Mouse (Mus musculus) midbrain, postnatal 0 days (tissue): ENCODE results near the gene Cldn16. TPM values are rescaled to one million over a fixed set of nuclear protein-coding genes. Genes with fewer than 3 reads are reported as not detected.

Source experiments
- ATAC-seq: fragments of 200-750 bp; cut with Nextera tagmentation; 2 replicates; pipeline ENCODE4 v1.8.0; 2017; ENCODE audit warnings: moderate number of reproducible peaks, mild to moderate bottlenecking, moderate TSS enrichment, moderate library complexity; ENCODE audit not compliant: low FRiP score
- DNase-seq: peaks from one replicate; pipeline ENCODE4 v3.0.0-alpha.2; 2015; ENCODE audit warnings: low spot score
- H3K27ac ChIP-seq: fragments of 300-500 bp; sonication (generic); 2 replicates; pipeline ENCODE4 v1.5.1; 2014; ENCODE audit warnings: low read depth, mild to moderate bottlenecking, low read length, mixed read lengths
- H3K27me3 ChIP-seq: fragments of 300-500 bp; sonication (generic); 2 replicates; pipeline ENCODE4 v1.6.1; 2014; ENCODE audit warnings: low read length, control low read depth, mixed read lengths; ENCODE audit not compliant: insufficient read depth
- H3K36me3 ChIP-seq: fragments of 300-500 bp; sonication (generic); 2 replicates; pipeline ENCODE4 v1.6.1; 2014; ENCODE audit warnings: low read length, control low read depth, mixed read lengths; ENCODE audit not compliant: insufficient read depth
- H3K4me1 ChIP-seq: fragments of 300-500 bp; sonication (generic); 2 replicates; pipeline ENCODE4 v1.6.1; 2014; ENCODE audit warnings: mild to moderate bottlenecking, control low read depth, antibody characterized with exemption, low read length, mixed read lengths; ENCODE audit not compliant: insufficient read depth
- H3K4me2 ChIP-seq: fragments of 300-500 bp; sonication (generic); 2 replicates; pipeline ENCODE4 v1.6.1; 2014; ENCODE audit warnings: low read depth, mild to moderate bottlenecking, low read length, mixed read lengths; ENCODE audit not compliant: poor library complexity, severe bottlenecking
- H3K4me3 ChIP-seq: fragments of 300-500 bp; sonication (generic); 2 replicates; pipeline ENCODE4 v1.5.1; 2014; ENCODE audit warnings: low read depth, mild to moderate bottlenecking, low read length, moderate library complexity
- H3K9ac ChIP-seq: fragments of 300-500 bp; sonication (generic); replicated peaks from 2 replicates; pipeline ENCODE4 v1.6.1; 2014; ENCODE audit warnings: mild to moderate bottlenecking, low read length, moderate library complexity, mixed read lengths; ENCODE audit not compliant: poor library complexity, severe bottlenecking
- H3K9me3 ChIP-seq: fragments of 300-500 bp; sonication (generic); 2 replicates; pipeline ENCODE4 v1.6.1; 2016; ENCODE audit warnings: low read length, control low read depth
- CTCF ChIP-seq: IDR thresholded peaks from 2 replicates; pipeline ENCODE4 v1.5.1; 2016; ENCODE audit warnings: antibody characterized with exemption, mild to moderate bottlenecking
- WGBS: fragments of 180-500 bp; shearing (Covaris S2); extraction: QIAGEN DNeasy Blood & Tissue Kit; methylation state at CpG from one replicate; pipeline ENCODE4 v1.1.7; 2014; 5-methylcytosine and 5-hydroxymethylcytosine counted together
- polyA plus RNA-seq: library from polyadenylated mRNA; unstranded; fragments of >200 nt; fragmentation: Nextera tagmentation; extraction: Ambion mirVana; gene quantifications from 2 replicates; pipeline ENCODE4 v1.2.1, GENCODE M21; 2015
- total RNA-seq: library from RNA; depleted of rRNA; stranded (reverse); fragments of >200 nt; gene quantifications from 2 replicates; pipeline ENCODE4 v1.2.3, GENCODE M21; 2014; rRNA removed

The Cldn16 gene
- total and polyA plus RNA-seq, 2 experiments from 2014 or later: not detected

DNA sequence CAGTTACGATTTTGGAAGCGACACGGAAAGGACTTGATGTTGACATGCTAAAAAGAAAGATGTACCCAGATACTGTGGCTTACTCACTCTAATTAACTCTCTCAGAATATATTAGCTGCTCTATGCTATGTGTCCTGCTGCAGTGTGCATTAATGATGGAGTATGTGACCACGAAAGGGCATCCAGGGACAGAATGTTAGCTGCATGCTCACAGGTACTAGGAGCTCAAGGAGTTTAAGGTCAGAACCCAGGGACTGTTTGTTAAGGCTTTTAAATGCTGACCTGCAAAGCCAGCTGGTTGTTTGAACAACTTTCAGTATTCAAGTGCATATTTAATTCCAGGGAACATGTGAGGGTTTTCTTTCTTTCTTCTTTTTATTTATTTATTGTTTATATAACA, 63.7 kb downstream of the Cldn16 start, which contains the start of gene Tmem207:
Gene Tmem207, minus strand, starts transcription at position 101 of the 400 bp plus-strand sequence.
- no peaks in the 10 kb centered on the region for H3K27me3 ChIP-seq
- no peak for ATAC-seq
- no peak within 1 kb of the TSS for H3K9ac ChIP-seq
- no peak for DNase-seq
- TF ChIP-seq CTCF: no peak
- 80% methylated on average over 4 of the region's 4 CpGs for WGBS
- H3K4me2 ChIP-seq: no peak within 1 kb of the TSS
- no peak within 1 kb of the TSS for H3K27ac ChIP-seq
- no peaks in the 10 kb centered on the region for H3K9me3 ChIP-seq
- H3K4me1 ChIP-seq: no peaks in the 10 kb centered on the region; the same call in 1 of the 2 replicates
- H3K4me3 ChIP-seq: no peak within 1 kb of the TSS
- no peaks in the 10 kb centered on the region for H3K36me3 ChIP-seq

DNA sequence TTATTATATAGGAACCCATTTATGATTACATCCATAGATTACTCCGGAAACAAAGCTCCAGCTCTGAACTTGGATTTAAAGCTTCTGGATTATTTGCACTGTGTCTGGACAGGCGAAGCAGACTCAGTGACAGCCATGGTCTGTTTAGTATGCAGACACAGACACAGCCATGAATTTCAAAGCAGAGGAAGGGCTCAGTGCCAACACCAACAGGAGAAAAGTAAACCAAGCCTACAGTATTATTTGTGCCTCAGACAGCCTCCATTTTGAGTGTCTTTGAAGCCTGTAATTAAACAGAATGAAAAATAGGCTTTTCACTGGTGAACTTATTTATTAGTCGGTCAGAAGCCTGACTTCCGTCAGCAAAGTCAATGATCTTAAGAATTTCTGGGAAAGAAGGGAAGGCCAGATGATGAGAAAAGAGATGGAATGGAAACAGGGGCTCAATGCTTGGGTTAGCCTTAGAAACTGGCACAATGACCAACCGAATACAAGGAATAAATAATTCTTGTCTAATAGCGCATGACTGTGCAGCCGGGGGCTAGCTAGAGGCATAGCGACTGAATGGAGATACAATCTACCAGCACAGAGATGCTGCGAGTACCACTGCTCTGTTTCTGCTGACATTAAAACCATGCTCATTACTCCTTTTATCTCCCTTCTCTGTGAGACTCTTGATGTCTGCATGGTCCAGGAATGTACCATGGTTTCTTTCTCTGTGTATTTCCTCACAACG, 65.2 kb downstream of the Cldn16 start:
- Histone ChIP-seq H3K9me3 (no peaks in the 10 kb centered on the region), H3K27me3 (no peaks in the 10 kb centered on the region), H3K27ac (no peak overlapping the region), H3K4me2 (no peak overlapping the region), H3K4me1 (no peaks in the 10 kb centered on the region; the same call in 1 of the 2 replicates), H3K9ac (no peak overlapping the region), H3K36me3 (no peaks in the 10 kb centered on the region), H3K4me3 (no peak overlapping the region)
- 46% methylated on average over 10 of the region's 10 CpGs for WGBS
- TF ChIP-seq CTCF: no peak
- DNase-seq: peak; percentile 78
- peak; percentile 68 for ATAC-seq

DNA sequence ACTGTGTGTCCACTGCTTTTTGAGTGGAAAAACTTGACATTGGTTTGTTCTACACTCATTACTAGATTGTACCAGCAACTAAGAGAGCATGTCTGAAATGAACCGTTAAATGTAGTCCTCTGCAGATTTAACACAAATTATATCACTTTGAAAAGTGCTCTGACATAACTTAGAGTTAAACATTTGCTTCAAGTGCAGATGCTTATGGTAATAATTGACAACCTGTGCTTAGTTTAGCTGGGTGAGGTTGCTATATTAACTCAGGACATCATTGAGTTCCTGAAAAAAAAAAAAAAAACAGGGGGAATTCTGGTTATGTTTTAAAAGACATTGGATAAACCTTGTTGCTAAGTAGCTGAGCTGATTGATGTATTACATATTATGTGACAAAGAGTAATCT, 67.5 kb downstream of the Cldn16 start:
- Histone ChIP-seq H3K9ac (no peak overlapping the region), H3K9me3 (no peaks in the 10 kb centered on the region), H3K4me1 (no peaks in the 10 kb centered on the region; the same call in 1 of the 2 replicates), H3K27me3 (no peaks in the 10 kb centered on the region), H3K4me2 (no peak overlapping the region), H3K27ac (no peak overlapping the region), H3K36me3 (no peaks in the 10 kb centered on the region), H3K4me3 (no peak overlapping the region)
- ATAC-seq: no peak
- no peak for DNase-seq
- no peak for TF ChIP-seq CTCF
- WGBS: 83% methylated on average over 1 of the region's 1 CpGs

DNA sequence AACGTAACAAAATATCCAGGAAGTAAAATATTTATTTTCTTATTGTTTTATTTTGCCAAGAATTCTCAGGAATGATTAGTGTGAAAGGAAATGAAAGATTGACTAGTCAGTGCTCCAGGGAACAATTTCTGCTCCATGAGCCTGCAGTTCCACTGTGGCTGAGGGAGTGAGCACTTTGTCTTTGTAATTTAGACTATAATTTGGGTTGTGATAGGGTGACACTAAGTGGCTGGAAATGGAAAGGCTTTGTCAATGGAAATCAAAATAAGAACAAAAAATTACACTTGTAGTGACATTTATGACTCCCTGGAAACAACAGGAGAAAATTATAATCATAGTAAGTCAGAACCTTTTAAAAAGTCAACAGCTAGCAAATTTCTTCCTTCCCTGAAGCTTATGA, 69.4 kb downstream of the Cldn16 start:
- Histone ChIP-seq H3K4me2 (no peak overlapping the region), H3K36me3 (no peaks in the 10 kb centered on the region), H3K9ac (no peak overlapping the region), H3K27me3 (no peaks in the 10 kb centered on the region), H3K9me3 (no peaks in the 10 kb centered on the region), H3K4me1 (no peaks in the 10 kb centered on the region), H3K27ac (no peak overlapping the region), H3K4me3 (no peak overlapping the region)
- TF ChIP-seq CTCF: peak; percentile 41
- ATAC-seq (no peak), DNase-seq (peak; percentile 37)
- WGBS: 82% methylated on average over 1 of the region's 1 CpGs

Other genes starting within 250 kb of the Cldn16 start
- gene Cldn1, start 91.3 kb upstream of the Cldn16 start, total RNA-seq: 3.6 and 6.4 TPM in 2 replicates
- 1.6 and 2.1 TPM in 2 replicates for gene Cldn1, start 91.3 kb upstream of the Cldn16 start, polyA plus RNA-seq
- 0.93 TPM in 1 of 2 replicates, not detected in the other for gene Tmem207, start 63.6 kb downstream of the Cldn16 start, total RNA-seq
- 0.07 TPM in 1 of 2 replicates, not detected in the other for gene Tmem207, start 63.6 kb downstream of the Cldn16 start, polyA plus RNA-seq
- 10.5 and 13.9 TPM in 2 replicates for gene Il1rap, start 118.6 kb downstream of the Cldn16 start, total RNA-seq
- gene Il1rap, start 118.6 kb downstream of the Cldn16 start, polyA plus RNA-seq: 7.9 and 8.2 TPM in 2 replicates